Mouse (Mus musculus): ENCODE results near the gene Jag2. TPM values are rescaled to one million over a fixed set of nuclear protein-coding genes. Genes with fewer than 3 reads are reported as not detected.
A peak's percentile ranks its signal among the peaks of the same experiment; 100 is the strongest.

Gene Jag2
- polyA plus RNA-seq, 1 experiment from 2014 or later, result 6.0 TPM

- H3K9me3 ChIP-seq (ENCODE audit: low read length), result no peaks in the 10 kb centered on the region
- no peak overlapping the region for H3K9ac ChIP-seq (replicated peaks; ENCODE audit: low read depth)
- 0 out of 2 replicates have a peak, but pooled peaks cover 3% of the 10 kb centered on the region for H3K36me3 ChIP-seq (ENCODE audit: insufficient read depth, low read length)
- H3K27me3 ChIP-seq (replicated peaks; ENCODE audit: insufficient read depth, low read length), result no peaks in the 10 kb centered on the region
- no peak overlapping the region for H3K4me3 ChIP-seq (ENCODE audit: low read depth, low read length)
- no peak overlapping the region for H3K27ac ChIP-seq (ENCODE audit: low read length)
- TF ChIP-seq CTCF (IDR thresholded peaks at IDR 0.05) (no peak), EP300 (IDR thresholded peaks at IDR 0.05) (no peak)
- H3K4me2 ChIP-seq (replicated peaks; ENCODE audit: low read depth, low read length), result no peak overlapping the region
- 68% methylated on average over 12 of the region's 12 CpGs for whole genome bisulfite sequencing
- ATAC-seq, result peak; percentile 11; the same call in 1 of the 2 replicates
- no peaks in the 10 kb centered on the region for H3K4me1 ChIP-seq (ENCODE audit: insufficient read depth, low read depth, low read length)
- no peak for DNase-seq (ENCODE audit: low spot score)
These were observed 8.1 kb downstream of the Jag2 start for GRCm38 (mm10) chr12:112921518-112921917.

- Histone ChIP-seq H3K9ac (replicated peaks; ENCODE audit: low read depth) (no peak overlapping the region), H3K27me3 (replicated peaks; ENCODE audit: insufficient read depth, low read length) (no peaks in the 10 kb centered on the region), H3K4me3 (ENCODE audit: low read depth, low read length) (no peak overlapping the region), H3K9me3 (ENCODE audit: low read length) (no peaks in the 10 kb centered on the region), H3K4me1 (ENCODE audit: insufficient read depth, low read depth, low read length) (no peaks in the 10 kb centered on the region), H3K27ac (ENCODE audit: low read length) (0 out of 2 replicates have a peak overlapping the region, but pooled peaks have one; percentile 14), H3K4me2 (replicated peaks; ENCODE audit: low read depth, low read length) (no peak overlapping the region), H3K36me3 (ENCODE audit: insufficient read depth, low read length) (0 out of 2 replicates have a peak, but pooled peaks cover 3% of the 10 kb centered on the region)
- 43% methylated on average over 8 of the region's 8 CpGs for WGBS
- DNase-seq (ENCODE audit: low spot score), result no peak
- TF ChIP-seq EP300 (IDR thresholded peaks at IDR 0.05) (no peak), CTCF (IDR thresholded peaks at IDR 0.05) (peak; percentile 12; the same call in 1 of the 2 replicates)
- ATAC-seq, result peak; percentile 55
These were observed 11.7 kb downstream of the Jag2 start for GRCm38 (mm10) chr12:112917906-112918305.

- WGBS, result 69% methylated on average over 10 of the region's 11 CpGs
- no peak overlapping the region for H3K9ac ChIP-seq (replicated peaks; ENCODE audit: low read depth)
- no peaks in the 10 kb centered on the region for H3K27me3 ChIP-seq (replicated peaks; ENCODE audit: insufficient read depth, low read length)
- DNase-seq (ENCODE audit: low spot score) (no peak), ATAC-seq (peak; percentile 21)
- no peaks in the 10 kb centered on the region for H3K4me1 ChIP-seq (ENCODE audit: insufficient read depth, low read depth, low read length)
- TF ChIP-seq EP300 (IDR thresholded peaks at IDR 0.05) (no peak), CTCF (IDR thresholded peaks at IDR 0.05) (no peak)
- no peak overlapping the region for H3K4me3 ChIP-seq (ENCODE audit: low read depth, low read length)
- no peaks in the 10 kb centered on the region for H3K9me3 ChIP-seq (ENCODE audit: low read length)
- no peak overlapping the region for H3K4me2 ChIP-seq (replicated peaks; ENCODE audit: low read depth, low read length)
- 0 out of 2 replicates have a peak overlapping the region, but pooled peaks have one; percentile 14 for H3K27ac ChIP-seq (ENCODE audit: low read length)
- H3K36me3 ChIP-seq (ENCODE audit: insufficient read depth, low read length), result 0 out of 2 replicates have a peak, but pooled peaks cover 3% of the 10 kb centered on the region
These were observed 12.1 kb downstream of the Jag2 start for GRCm38 (mm10) chr12:112917486-112917885.

- H3K27ac ChIP-seq (ENCODE audit: low read length), result 0 out of 2 replicates have a peak overlapping the region, but pooled peaks have one; percentile 14
- no peak overlapping the region for H3K4me3 ChIP-seq (ENCODE audit: low read depth, low read length)
- no peaks in the 10 kb centered on the region for H3K27me3 ChIP-seq (replicated peaks; ENCODE audit: insufficient read depth, low read length)
- TF ChIP-seq EP300 (IDR thresholded peaks at IDR 0.05) (no peak), CTCF (IDR thresholded peaks at IDR 0.05) (no peak)
- ATAC-seq (no peak), DNase-seq (ENCODE audit: low spot score) (no peak)
- H3K4me2 ChIP-seq (replicated peaks; ENCODE audit: low read depth, low read length), result no peak overlapping the region
- 86% methylated on average over 16 of the region's 16 CpGs for WGBS
- no peak overlapping the region for H3K9ac ChIP-seq (replicated peaks; ENCODE audit: low read depth)
- H3K9me3 ChIP-seq (ENCODE audit: low read length), result no peaks in the 10 kb centered on the region
- no peaks in the 10 kb centered on the region for H3K4me1 ChIP-seq (ENCODE audit: insufficient read depth, low read depth, low read length)
- H3K36me3 ChIP-seq (ENCODE audit: insufficient read depth, low read length), result 0 out of 2 replicates have a peak, but pooled peaks cover 3% of the 10 kb centered on the region
These were observed 12.7 kb downstream of the Jag2 start for GRCm38 (mm10) chr12:112916698-112917400.

DNA sequence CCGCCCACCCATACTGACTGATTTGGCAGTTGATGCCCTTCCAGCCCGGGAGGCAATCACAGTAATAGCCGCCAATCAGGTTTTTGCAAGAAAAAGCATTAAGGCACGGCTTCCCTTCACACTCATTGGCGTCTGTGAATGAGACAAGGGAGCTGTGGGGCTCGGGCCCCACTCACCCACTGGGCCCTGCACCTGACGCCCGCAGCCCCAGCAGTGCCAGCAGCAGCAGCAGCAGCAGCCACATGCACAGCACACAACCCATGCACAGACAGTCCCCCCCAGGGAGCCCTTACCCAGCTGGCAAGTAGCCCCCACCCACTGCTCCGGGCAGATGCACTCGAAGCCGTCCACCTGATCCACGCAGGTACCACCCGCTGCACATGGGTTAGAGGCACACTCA, 14.0 kb downstream of the Jag2 start:
- Histone ChIP-seq H3K4me3 (ENCODE audit: low read depth, low read length) (no peak overlapping the region), H3K27ac (ENCODE audit: low read length) (no peak overlapping the region), H3K9me3 (ENCODE audit: low read length) (no peaks in the 10 kb centered on the region), H3K4me2 (replicated peaks; ENCODE audit: low read depth, low read length) (no peak overlapping the region), H3K9ac (replicated peaks; ENCODE audit: low read depth) (no peak overlapping the region), H3K36me3 (ENCODE audit: insufficient read depth, low read length) (peaks cover 9% of the 10 kb centered on the region), H3K27me3 (replicated peaks; ENCODE audit: insufficient read depth, low read length) (no peaks in the 10 kb centered on the region), H3K4me1 (ENCODE audit: insufficient read depth, low read depth, low read length) (no peaks in the 10 kb centered on the region)
- WGBS, result 82% methylated on average over 13 of the region's 13 CpGs
- TF ChIP-seq CTCF (IDR thresholded peaks at IDR 0.05), result no peak
- TF ChIP-seq EP300 (IDR thresholded peaks at IDR 0.05), result no peak
- DNase-seq (ENCODE audit: low spot score), result no peak
- no peak for ATAC-seq

GRCm38 (mm10) chr12:112914527-112914926, 15.0 kb downstream of the Jag2 start:
- DNase-seq (ENCODE audit: low spot score), result peak; percentile 32

More at GRCm38 (mm10) chr12:112914527-112914926, 15.0 kb downstream of the Jag2 start:
- no peak for ATAC-seq
- TF ChIP-seq EP300 (IDR thresholded peaks at IDR 0.05) (no peak), CTCF (IDR thresholded peaks at IDR 0.05) (no peak)
- Histone ChIP-seq H3K9ac (replicated peaks; ENCODE audit: low read depth) (no peak overlapping the region), H3K4me2 (replicated peaks; ENCODE audit: low read depth, low read length) (no peak overlapping the region), H3K9me3 (ENCODE audit: low read length) (no peaks in the 10 kb centered on the region), H3K4me3 (ENCODE audit: low read depth, low read length) (no peak overlapping the region), H3K27me3 (replicated peaks; ENCODE audit: insufficient read depth, low read length) (no peaks in the 10 kb centered on the region), H3K27ac (ENCODE audit: low read length) (no peak overlapping the region), H3K36me3 (ENCODE audit: insufficient read depth, low read length) (peaks cover 14% of the 10 kb centered on the region), H3K4me1 (ENCODE audit: insufficient read depth, low read depth, low read length) (no peaks in the 10 kb centered on the region)
- 53% methylated on average over 11 of the region's 11 CpGs for WGBS
